Mouse (Mus musculus) spleen, adult 2 months (tissue): ENCODE data around the gene Rpl3l.

ENCODE experiments used
- CTCF ChIP-seq: fragments of 200-500 bp; IDR thresholded peaks from 2 replicates; pipeline ENCODE4 v1.5.1; 2011; ENCODE audit warnings: mild to moderate bottlenecking, inconsistent platforms; ENCODE audit not compliant: insufficient read depth, insufficient read length, insufficient replicate concordance; ENCODE audit errors: extremely low read depth
- POLR2A ChIP-seq: fragments of 200-500 bp; IDR thresholded peaks from 2 replicates; pipeline ENCODE4 v1.6.1; 2011; ENCODE audit warnings: low read depth, low read length, inconsistent platforms

DNA sequence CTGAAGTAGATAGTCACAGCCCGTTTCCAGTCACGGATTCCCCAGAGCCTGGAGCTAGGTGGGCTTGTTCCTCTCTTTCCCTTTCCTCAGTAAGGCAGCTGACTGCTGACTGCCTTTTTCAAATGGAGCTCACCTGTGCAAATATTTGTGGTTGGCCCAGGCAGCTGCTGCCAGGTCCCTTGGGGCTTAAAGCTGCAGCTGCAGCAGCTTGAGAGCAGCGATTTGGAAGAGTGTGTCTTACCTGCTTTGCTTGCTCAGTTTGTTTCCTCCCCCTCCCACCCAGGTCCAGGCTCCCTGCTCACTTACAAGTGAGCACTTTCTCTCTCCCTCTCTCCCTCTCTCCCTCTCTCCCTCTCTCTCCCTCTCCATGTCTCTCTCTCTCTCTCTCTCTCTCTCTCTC, 41.5 kb downstream of the Rpl3l start:
- TF ChIP-seq POLR2A (no peak), CTCF (no peak)
